Mouse (Mus musculus): ENCODE measurements at regions not wholly inside any gene's neighbourhood (a gene's known extent, or its start where the extent isn't known, plus 50 kb on each side); places are given as distances from the start of the nearest gene placed in this dataset.

- DNase-seq (ENCODE audit: low read depth), result peak; percentile 92
These were observed 53.8 kb upstream of the Phc1 start for GRCm38 (mm10) chr6:122394160-122394559.

GRCm38 (mm10) chr6:122393231-122393881 is 53.0 kb upstream of the Phc1 start:
- DNase-seq (ENCODE audit: low read depth), result peak; percentile 70

GRCm38 (mm10) chr6:122391725-122392667 is 51.6 kb upstream of the Phc1 start:
- peak; percentile 72 for DNase-seq (ENCODE audit: low read depth)

- DNase-seq (ENCODE audit: low read depth), result peak; percentile 28
These were observed 50.8 kb upstream of the Phc1 start for GRCm38 (mm10) chr6:122391126-122391525.

- peak; percentile 67 for DNase-seq (ENCODE audit: low read depth)
These were observed 50.4 kb upstream of the Phc1 start for GRCm38 (mm10) chr6:122390720-122391119.
